In genomic region chr5:129657016-129657415, GRCm38 (mm10) we compare ENCODE assay signal across 50 mouse cellular contexts. TPM values are rescaled to one million over a fixed set of nuclear protein-coding genes. Genes with fewer than 3 reads are reported as not detected.
"Had no signal": no experiment of that assay in that cellular context is flagged by ENCODE, and none has a peak within 500 bp of the region (broad histone marks: within the 10 kb centered on the region; RNA-seq: fewer than 3 reads in every experiment).

No protein-coding gene starts in this region.

- H3K4me3 ChIP-seq: heart, embryonic 12.5 days; heart, embryonic 13.5 days; heart, embryonic 15.5 days; hindbrain, embryonic 10.5 days; hindbrain, embryonic 12.5 days; hindbrain, embryonic 13.5 days; hindbrain, embryonic 15.5 days; intestine, embryonic 15.5 days; kidney, embryonic 15.5 days; layer of hippocampus, adult 2 months; left cerebral cortex, adult 2 months had no signal

- H3K27me3 ChIP-seq: heart, embryonic 12.5 days; heart, embryonic 13.5 days; heart, embryonic 15.5 days; hindbrain, embryonic 12.5 days; hindbrain, embryonic 13.5 days; hindbrain, embryonic 15.5 days; intestine, embryonic 15.5 days; kidney, embryonic 15.5 days had no signal

- H3K4me1 ChIP-seq: heart, embryonic 12.5 days; heart, embryonic 13.5 days; heart, embryonic 15.5 days; hindbrain, embryonic 10.5 days; hindbrain, embryonic 12.5 days; hindbrain, embryonic 13.5 days; hindbrain, embryonic 15.5 days; intestine, embryonic 15.5 days; kidney, embryonic 15.5 days had no signal

- H3K27ac ChIP-seq: heart, embryonic 13.5 days; heart, embryonic 15.5 days; hindbrain, embryonic 10.5 days; hindbrain, embryonic 12.5 days; hindbrain, embryonic 13.5 days; hindbrain, embryonic 14.5 days; hindbrain, embryonic 15.5 days; hindbrain, postnatal 0 days; intestine, embryonic 15.5 days; kidney, embryonic 15.5 days; kidney, postnatal 0 days; layer of hippocampus, adult 2 months; left cerebral cortex, adult 2 months had no signal

- DNase-seq: heart, postnatal 10 days; heart, postnatal 14 days; heart, postnatal 36 days; heart, postnatal 4 days; kidney, adult 11 months; kidney, adult 18-20 months; kidney, adult 8-10 months; kidney, adult 9 months; kidney, postnatal 10 days; kidney, postnatal 14 days; kidney, postnatal 25 days; kidney, postnatal 36 days; kidney, postnatal 4 days; layer of hippocampus, adult 9-11 months; layer of hippocampus, postnatal 36 days had no signal

RNA-seq across cellular contexts. Expression of gene Sept14, which starts 51.3 kb away (rescaled TPM):
- total RNA-seq: heart, postnatal 10 days; heart, postnatal 14 days; heart, postnatal 25 days; heart, postnatal 36 days; heart, postnatal 4 days; hematopoietic stem cell, adult 5-6 weeks; hindbrain, postnatal 0 days; layer of hippocampus, adult 18-20 months; layer of hippocampus, adult 2 months; layer of hippocampus, adult 8-10 months; layer of hippocampus, postnatal 10 days; layer of hippocampus, postnatal 14 days; layer of hippocampus, postnatal 25 days; layer of hippocampus, postnatal 36 days; left cerebral cortex, adult 18-20 months; left cerebral cortex, adult 2 months; left cerebral cortex, adult 8-10 months had no signal
- polyA plus RNA-seq: heart, embryonic 12.5 days; heart, embryonic 13.5 days; heart, embryonic 14.5 days; heart, embryonic 15.5 days; heart, embryonic 16.5 days; heart, postnatal 0 days; hindbrain, embryonic 10.5 days; hindbrain, embryonic 11.5 days; hindbrain, embryonic 12.5 days; hindbrain, embryonic 13.5 days; hindbrain, embryonic 14.5 days; hindbrain, embryonic 15.5 days; hindbrain, embryonic 16.5 days; hindbrain, postnatal 0 days; inflammation-experienced regulatory T-cells, adult 6 months; intestine, embryonic 14.5 days; intestine, embryonic 15.5 days; intestine, embryonic 16.5 days; intestine, postnatal 0 days; kidney, embryonic 14.5 days; kidney, embryonic 15.5 days; kidney, embryonic 16.5 days; large intestine, adult 2 months had no signal
